Mouse (Mus musculus) kidney, embryonic 16.5 days (tissue): ENCODE measurements around the gene Gm20870. TPM values are rescaled to one million over a fixed set of nuclear protein-coding genes. Genes with fewer than 3 reads are reported as not detected.
"Not testable (repeated sequence)": the region's sequence is repeated elsewhere in the genome, so short reads cannot be mapped to it uniquely, and the experiment has no call there.

Experiments
- ATAC-seq: fragments of 200-750 bp; cut with Nextera tagmentation; 2 replicates; pipeline ENCODE4 v1.8.0; 2017; ENCODE audit warnings: moderate TSS enrichment; ENCODE audit not compliant: low FRiP score, low TSS enrichment
- H3K27ac ChIP-seq: fragments of 300-500 bp; sonication (generic); 2 replicates; pipeline ENCODE4 v1.5.1; 2014; ENCODE audit warnings: low read length
- H3K27me3 ChIP-seq: fragments of 300-500 bp; sonication (generic); 2 replicates; pipeline ENCODE4 v1.6.1; 2014; ENCODE audit warnings: low read length, control low read depth, mixed read lengths; ENCODE audit not compliant: insufficient read depth
- H3K36me3 ChIP-seq: fragments of 300-500 bp; sonication (generic); 2 replicates; pipeline ENCODE4 v1.6.1; 2014; ENCODE audit warnings: low read length, control low read depth, mixed read lengths; ENCODE audit not compliant: insufficient read depth
- H3K4me1 ChIP-seq: fragments of 300-500 bp; sonication (generic); 2 replicates; pipeline ENCODE4 v1.6.1; 2014; ENCODE audit warnings: low read length, control low read depth, mixed read lengths; ENCODE audit not compliant: insufficient read depth
- H3K4me2 ChIP-seq: fragments of 300-500 bp; sonication (generic); replicated peaks from 2 replicates; pipeline ENCODE4 v1.6.1; 2014; ENCODE audit warnings: low read depth, low read length
- H3K4me3 ChIP-seq: fragments of 300-500 bp; sonication (generic); 2 replicates; pipeline ENCODE4 v1.5.1; 2014; ENCODE audit warnings: mild to moderate bottlenecking, low read length
- H3K9ac ChIP-seq: fragments of 300-500 bp; sonication (generic); replicated peaks from 2 replicates; pipeline ENCODE4 v1.6.1; 2014; ENCODE audit warnings: low read length
- H3K9me3 ChIP-seq: fragments of 300-500 bp; sonication (generic); 2 replicates; pipeline ENCODE4 v1.6.1; 2016; ENCODE audit warnings: low read length, control low read depth
- WGBS: fragments of 180-500 bp; shearing (Covaris S2); extraction: QIAGEN DNeasy Blood & Tissue Kit; methylation state at CpG from one replicate; pipeline ENCODE4 v1.1.7; 2014; 5-methylcytosine and 5-hydroxymethylcytosine counted together
- polyA plus RNA-seq: library from polyadenylated mRNA; unstranded; fragments of >200 nt; fragmentation: Nextera tagmentation; extraction: Ambion mirVana; gene quantifications from 2 replicates; pipeline ENCODE4 v1.2.1, GENCODE M21; 2015

The Gm20870 gene
- not detected in 2 replicates for polyA plus RNA-seq

DNA sequence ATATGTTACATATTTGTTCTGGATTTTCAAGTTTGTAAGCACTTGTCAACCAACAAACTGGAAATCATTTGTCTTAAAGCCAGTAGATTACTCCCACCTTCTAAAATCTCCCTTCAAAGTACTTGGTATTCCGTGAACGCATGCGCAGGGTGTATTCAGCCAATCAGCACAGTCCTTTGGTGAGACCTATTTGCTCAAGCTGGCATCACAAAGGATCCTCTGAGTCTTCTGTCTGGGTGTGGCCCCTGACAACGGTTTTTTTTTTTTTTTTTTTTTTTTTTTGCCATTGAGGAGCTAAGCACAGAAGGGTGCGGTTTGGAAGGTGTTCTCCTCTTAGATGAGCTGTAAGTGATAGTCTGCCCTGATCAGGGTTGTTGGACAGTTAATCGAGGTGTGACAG lies at the start of gene Gm20870:
Gm20870 (plus strand) TSS at position 301 of the 400 bp plus-strand sequence.
- H3K9me3 ChIP-seq, H3K4me2 ChIP-seq, H3K36me3 ChIP-seq, H3K27ac ChIP-seq, H3K9ac ChIP-seq, H3K4me3 ChIP-seq, H3K4me1 ChIP-seq, ATAC-seq, H3K27me3 ChIP-seq: not testable (repeated sequence)
- WGBS, result no CpG with 5 or more reads among the region's 6 CpGs

Other genes starting within 250 kb of the Gm20870 start
- not detected in 2 replicates for gene Gm20869, start 222.6 kb upstream of the Gm20870 start, polyA plus RNA-seq